Mouse (Mus musculus) lung, postnatal 14 days (tissue): ENCODE measurements around the gene Snx18.
A peak's percentile ranks its signal among the peaks of the same experiment; 100 is the strongest.

ENCODE experiments used
- DNase-seq: peaks from one replicate; pipeline ENCODE4 v3.0.0; 2021

Snx18 gene

DNA sequence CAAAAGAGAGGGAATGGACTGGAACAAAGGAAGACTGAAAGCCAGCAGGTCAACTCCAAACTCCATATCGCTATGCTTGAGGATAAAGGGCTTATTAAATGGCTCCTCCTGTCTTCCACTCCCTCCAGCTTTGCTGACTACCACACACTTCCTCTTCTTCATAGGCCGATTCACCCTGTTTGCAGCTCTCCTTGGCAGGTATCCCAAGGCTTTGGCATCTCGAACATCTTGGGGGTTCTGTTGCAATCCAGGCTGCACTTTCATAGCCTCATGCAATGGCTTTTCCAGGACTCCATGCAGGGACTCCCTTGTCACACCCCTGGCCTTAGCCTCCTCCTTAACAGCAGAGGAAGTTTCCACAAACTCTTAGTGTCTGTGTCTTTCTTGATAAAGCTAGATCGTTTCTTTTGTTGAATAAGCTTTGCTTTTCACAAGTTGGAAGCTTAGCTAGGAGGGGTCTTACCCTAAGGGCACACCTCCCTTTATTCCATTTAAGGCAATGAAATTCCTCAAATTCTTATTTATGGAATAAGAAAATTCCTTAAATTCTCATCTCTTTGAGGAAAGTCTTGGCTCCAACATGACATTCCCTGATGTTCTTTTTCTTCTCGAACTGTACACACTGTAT is 64.6 kb downstream of the Snx18 start:
- peak; percentile 29 for DNase-seq

DNA sequence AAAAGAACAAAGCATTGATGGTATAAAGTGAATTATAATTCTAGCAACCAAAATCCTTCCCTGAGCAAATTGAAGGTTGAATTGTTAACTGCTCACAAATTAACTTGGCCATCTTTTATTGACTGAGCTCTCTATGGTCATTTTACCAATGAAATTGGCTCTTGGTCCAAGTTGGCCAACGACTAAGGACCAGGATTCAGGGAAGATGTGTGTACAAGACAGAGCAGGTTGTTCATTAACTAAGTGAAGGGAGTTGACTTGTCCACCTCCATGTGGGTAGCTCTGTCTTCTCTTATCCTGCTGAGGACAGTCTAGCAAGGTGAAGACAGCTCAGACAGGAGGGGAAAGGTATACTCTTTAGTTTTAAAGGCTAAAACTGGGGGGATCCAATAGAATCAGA is 66.0 kb downstream of the Snx18 start:
- no peak for DNase-seq

DNA sequence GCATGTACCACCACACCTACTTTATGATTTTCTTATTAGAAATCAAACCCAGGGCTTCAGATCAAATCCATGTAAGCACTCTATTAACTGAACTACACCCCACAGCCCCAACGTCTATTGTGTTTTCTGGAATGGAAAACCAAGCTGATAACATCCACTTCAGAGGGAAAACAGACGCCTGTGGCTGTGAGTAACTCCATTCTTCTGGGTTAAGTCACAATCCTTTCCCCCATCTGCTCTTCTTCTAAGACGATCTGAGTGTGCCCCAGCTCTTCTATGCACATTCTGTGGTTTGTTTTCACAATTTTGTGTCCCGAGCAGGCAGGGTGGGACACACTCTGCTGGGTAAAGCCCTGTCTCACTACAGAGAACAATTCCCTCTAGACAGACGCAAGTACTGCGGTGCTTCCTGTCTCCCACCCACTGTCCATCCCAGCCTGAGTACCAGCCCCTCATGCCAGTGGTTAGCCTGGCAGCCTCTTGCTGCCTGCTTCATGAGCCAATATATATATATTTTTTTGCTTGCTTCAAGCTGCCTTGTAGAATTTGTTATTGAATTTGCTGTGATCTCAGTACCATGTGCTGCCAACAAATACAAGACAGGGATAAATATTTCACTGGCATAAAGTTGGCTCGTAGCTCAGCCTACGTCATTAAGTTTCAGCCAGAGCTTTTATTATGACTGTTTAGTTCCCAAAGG is 67.3 kb downstream of the Snx18 start:
- peak; percentile 21 for DNase-seq

DNA sequence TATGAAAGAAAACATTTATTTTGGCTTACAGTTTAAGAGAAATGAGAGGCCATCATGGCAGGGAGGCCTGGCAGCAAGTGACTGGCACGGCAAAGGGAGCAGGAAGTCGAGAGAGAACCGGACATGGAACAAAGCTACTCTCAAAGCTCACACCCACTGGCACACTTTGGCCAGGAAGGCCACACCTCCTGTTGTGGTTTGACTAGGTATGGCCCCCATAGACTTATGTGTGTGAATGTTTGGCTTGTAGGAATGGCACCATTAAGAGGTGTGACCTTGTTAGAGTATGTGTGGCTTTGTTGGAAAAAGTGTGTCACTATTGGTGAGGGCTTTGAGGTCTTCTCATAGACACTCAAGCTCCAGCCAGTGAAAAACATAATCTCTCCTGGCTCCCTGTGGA is 69.3 kb downstream of the Snx18 start:
- no peak for DNase-seq

DNA sequence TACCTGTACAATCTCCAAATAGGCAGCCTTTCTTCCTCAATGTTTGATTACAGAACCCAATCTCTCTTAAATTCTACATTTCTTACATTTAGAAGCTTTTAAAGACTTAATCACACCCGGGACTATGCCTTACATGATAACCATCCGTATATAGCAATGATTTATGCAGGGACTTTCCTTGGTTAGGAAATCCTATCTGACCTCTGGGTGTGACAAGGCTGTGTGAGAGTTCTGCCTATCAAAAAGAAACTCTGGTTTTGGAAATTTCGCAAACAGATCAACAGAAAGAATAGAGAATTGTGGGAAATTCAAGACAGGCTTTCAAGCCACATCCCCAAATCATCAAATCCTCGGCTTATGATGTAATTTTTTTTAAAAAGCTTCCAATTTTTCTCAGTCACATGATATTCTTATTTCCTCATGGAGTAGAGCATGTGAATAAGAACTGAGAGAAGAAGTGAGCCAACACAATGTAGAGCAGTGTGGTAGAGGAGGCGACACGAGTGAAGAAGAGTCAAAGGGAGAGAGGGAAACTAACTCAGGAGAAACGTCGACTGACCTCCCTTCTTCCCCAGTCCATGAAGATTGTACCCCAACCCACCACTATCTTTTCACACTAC is 70.4 kb downstream of the Snx18 start:
- DNase-seq = no peak

DNA sequence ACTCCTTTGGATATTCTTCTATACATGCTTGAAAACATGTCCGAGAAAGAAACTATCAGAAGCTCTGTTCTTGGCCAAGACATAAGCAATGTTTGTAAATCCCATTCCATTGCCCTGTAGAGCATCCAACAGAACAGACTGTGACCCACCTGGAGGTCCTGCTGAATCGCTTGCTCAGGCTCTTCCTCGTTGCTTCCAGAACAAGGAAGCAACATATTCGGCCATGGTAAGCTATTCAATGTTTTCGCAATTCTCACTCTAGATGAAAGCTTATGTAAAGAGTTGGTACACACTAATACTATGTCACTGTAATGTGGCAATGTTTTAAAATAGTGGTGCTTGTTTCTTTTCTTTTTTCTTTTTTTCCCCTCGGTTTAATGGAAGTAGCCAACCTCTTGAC is 76.0 kb downstream of the Snx18 start:
- no peak for DNase-seq
